Mouse (Mus musculus): Measurements from ENCODE around the gene Zfp217. TPM values are rescaled to one million over a fixed set of nuclear protein-coding genes. Genes with fewer than 3 reads are reported as not detected.

Gene Zfp217
- total RNA-seq, 2 experiments from 2014 or later: 14.1 to 15.1 TPM

DNA sequence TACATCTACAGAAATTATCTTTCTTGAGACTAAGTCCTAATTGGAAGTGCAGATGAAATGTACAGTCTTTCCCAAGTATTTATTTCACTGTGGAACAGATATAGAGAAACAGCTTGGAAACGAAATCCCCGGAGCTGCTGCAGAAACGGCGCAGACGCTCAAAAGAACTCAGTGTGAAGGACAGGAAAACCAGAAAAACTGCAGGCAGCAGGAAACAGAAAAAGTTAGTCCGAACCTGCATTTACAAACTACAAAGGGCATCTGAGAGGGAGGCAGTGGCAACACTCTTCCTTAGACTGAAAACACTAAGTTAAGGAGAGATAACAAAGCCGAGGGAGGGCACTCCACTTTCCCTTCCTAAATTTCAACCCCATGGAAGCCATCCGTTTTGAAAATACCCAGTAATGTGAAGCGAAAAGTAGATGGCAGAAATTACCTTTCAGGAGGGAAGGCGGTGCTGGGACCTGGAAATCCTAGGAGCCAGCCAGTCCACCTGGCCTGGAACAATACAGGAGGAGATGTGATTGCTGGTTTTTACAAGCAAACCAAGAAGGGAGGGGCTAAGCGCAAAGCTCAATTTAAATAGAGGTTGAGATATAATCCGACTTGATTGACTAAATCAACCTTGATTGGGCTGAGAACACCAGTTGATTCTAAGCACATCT, 13.7 kb downstream of the Zfp217 start:
- DNase-seq (ENCODE audit: low spot score in 2 of 2): no peak

DNA sequence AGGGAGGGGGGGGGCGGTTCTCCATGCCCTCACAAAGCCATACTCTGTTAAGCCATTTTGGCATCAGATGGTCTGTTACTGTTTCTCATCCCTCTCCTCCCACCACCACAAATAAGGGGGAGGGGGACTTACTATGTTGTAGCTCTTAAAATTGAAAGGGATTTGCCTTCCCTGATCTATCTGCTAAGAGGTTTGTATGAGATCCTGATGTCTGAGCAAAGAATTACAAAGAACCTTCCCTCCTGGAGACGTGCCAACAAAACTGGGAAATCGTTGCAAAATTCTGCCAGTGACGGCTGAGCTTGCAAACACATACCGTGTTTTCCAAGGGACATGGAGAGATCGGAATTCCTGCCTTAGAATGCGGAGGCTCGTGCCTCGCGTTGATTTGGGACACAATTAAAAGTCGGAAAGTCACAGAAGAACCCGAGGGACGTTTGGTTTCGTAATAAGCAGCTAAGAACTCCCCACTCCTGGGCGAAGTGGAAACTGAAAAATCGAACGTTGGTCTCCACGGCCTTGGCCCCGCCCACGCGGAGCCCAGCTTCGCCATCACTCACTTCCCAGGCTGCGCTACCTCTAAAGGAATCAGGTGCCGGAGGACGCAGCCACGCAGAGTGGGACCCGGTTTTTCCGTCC, 14.7 kb downstream of the Zfp217 start:
- peak; percentile 60 to 86 for DNase-seq (ENCODE audit: low spot score in 2 of 2)

DNA sequence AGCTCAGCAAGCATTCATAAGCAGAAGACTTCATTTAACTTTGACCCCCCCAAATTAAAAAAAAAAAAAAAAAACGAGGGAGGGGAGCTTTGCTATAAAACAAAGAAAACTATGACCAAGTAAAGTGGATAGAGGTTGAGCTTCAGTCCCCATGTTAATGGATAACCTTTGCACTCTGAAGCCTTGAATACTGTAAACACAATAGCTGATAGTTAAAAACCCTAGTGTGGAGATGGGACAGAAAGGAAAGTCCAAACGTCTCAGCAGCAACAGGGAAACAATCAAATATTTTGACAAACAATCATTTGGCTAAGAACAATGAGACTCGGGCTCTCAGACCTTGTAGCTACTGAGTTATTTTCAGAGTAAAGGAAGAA, 15.2 kb downstream of the Zfp217 start:
- no peak for DNase-seq (ENCODE audit: low spot score in 2 of 2)

DNA sequence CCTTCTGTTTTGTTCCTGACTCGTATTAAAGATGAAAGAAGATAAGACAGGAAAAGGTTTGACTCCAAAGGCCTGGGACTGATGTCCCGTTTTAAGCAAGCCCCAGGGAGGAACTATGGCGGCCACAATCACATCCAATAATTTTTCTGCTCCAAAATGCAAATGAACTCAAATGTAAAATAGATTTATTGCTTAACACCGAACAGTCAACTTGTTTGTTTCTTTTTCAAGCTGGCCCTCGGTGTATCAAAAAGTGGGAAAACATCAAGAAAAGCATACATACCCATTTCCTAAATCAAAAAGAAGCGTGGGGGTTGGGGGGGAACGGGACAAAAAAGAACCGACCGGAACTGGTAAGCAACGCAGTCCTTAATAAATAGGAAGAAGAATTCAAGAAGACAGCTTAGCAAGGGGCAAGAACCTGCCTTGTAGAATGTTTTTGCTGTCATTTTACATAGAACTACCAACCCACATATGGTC, 15.9 kb downstream of the Zfp217 start:
- DNase-seq (ENCODE audit: low spot score in 2 of 2): no peak

DNA sequence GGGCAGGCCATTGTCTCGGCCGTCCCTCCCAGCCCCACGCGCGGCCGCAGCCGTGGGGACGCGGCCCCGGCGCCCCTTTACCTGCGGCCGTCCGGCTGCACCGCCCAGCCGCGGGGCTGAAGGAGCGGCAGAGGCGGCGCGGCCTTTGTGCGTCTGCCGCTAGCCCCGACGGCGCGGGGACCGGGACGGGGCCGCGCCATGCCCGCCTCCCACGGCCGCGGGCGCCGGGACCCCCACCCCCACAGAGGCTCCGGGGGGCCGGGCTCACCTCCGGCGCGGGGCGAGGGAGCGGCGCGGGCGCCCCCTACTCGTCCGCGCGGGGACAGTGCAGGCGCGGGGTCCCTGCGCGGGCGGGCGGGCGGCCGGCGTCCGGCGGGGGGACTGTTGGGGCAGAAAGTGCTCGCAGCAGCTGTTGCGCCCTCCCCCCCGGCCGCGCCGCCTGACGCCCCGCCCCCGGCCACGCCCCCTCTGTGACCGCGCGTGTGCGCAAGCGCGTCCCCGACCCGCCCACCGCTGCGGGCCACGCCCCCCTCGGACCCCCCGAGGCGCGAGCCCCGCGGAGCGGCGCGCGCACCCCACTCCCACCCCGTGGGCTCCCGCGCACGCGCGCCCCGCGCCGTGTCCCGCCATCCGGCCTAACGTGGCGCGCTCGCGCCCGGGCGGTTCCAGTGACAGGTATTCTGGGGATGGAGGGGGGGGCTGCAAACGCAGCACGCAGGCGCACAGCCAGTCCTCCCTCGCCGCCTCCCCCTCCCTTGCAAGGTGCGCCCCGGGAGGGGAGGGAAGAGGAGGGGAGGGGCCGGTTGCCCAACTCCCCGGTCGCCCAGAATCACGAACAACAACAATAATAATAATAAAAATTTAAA, 16.9 kb downstream of the Zfp217 start:
- peak; percentile 89 to 92 for DNase-seq (ENCODE audit: low spot score in 2 of 2)

DNA sequence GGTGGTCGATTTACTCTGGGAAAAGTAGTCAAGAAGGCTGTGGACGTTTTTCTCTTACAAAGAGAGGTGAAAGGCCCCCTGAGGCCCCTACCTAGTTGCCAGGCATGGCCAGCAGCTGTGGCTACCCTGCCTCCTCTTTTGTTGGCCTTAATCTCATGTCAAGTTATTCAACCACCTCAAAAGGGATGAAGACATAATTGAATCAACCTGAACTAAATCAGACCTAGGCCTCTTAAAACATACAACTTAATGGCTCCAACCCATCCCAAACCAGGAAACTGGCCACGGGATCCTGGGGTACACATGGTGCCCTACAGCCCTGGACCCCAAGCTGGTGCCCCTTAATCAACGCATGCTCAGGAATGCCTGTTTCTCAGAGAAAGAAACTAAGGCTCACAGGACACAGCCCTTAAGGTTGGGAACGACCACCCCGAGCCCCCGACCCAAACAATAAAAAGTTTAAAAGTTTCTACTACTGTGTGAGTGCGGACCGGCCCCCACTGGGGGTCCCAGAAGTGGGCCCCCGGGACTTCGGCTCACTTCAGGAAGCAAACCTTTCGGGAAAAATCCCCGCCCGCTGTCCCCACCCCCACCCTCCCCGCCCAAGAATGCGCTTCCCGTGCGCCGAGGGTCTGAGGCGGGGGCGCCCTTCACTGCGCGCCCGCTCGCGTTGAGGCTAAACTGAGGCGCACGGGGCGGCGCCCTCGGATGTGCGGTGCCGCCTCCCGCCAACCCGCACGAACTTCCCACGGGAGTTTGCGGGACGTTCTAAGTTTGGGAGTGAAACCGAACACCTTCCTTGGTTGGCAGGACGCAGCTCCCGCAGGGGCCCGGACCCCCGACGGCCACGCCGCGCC, 17.8 kb downstream of the Zfp217 start:
- DNase-seq (ENCODE audit: low spot score in 2 of 2): peak in 1 of 2 experiments; percentile 35

DNA sequence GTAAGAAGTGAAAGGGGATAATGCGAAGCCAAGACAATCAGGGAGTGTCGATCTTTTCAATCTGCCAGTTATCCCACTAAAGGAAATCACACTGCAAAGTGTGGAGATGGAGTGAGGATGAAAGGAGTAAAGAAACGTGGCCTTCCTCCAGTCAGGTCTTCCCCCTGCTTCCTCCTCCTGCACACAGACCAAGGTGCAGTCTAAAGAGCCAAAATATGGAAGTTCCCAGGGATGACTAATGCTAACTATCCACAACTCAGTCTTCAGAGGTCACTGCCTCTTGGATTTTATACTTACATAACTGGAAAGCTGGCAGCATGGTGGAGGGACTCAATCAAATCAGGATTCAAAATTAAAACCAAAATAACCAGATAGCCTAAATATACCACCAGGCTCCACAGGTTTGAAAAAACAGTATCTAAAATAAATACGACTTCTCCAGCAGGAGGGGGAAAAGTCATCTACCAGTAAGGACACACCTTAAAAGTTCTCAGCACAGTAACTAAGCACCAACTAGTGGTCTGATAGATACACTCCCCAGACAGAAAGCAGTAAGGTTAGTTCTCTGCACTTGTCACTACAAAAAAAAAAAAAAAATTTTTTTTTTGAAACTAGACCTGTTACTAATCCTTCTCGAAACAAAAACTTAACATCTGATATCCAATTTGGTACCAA, 18.5 kb downstream of the Zfp217 start:
- DNase-seq (ENCODE audit: low spot score in 2 of 2): no peak

DNA sequence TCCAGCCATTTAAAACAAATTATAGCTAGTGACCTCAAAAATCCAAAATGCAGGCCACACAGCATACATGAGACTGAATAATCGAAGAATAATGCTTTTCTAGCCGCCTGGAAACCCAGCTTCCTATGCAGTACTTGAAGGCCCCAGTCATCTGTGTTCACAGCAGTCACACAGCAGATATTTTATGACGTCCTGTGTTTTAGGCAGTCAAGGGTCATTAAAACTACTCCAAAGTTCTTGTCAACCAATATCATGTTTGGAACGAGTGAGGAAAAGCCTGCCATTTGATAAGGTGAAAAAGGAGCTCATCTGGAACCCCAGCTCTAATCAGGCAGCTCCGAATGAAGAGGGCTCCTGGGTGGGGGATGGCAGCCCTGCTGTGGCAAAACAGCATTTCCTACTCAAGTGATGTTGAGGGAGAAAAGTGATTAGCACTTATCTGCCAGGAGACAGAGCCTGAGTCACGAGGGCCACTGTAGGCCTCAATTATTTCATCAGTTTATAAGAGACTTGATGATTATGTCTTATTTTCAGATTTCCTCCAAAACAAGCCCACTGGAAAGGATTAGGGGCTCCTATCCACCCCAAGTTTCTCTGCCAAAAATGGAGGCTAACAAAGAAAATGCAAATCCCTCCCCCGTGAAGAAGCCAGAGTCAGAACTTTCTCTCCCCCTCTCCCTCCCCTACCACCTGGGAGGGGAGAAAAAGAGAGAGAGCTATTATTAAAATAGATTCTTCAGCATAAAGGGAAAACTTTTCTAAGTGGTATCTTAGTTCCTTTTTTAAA, 19.2 kb downstream of the Zfp217 start:
- no peak for DNase-seq (ENCODE audit: low spot score in 2 of 2)

DNA sequence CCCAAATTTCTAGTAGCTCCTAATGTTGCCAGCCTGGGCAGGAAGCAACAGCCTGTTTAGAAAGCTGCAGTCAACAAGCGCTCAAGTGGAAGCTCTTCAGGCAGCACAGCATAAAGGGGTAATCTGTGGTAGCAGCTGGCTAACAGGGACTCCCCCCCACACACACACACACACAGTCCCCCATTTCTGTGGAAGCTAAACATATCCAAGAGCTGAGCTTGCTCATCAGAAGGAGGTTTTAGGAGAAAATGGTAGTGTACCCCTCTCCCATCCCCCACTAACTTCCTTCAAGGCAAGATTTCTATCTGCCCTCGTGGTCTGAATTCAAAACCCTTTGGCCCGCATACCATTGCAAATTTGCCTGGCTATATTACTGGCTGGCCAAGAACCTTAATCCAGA, 20.4 kb downstream of the Zfp217 start:
- DNase-seq (ENCODE audit: low spot score in 2 of 2): no peak

DNA sequence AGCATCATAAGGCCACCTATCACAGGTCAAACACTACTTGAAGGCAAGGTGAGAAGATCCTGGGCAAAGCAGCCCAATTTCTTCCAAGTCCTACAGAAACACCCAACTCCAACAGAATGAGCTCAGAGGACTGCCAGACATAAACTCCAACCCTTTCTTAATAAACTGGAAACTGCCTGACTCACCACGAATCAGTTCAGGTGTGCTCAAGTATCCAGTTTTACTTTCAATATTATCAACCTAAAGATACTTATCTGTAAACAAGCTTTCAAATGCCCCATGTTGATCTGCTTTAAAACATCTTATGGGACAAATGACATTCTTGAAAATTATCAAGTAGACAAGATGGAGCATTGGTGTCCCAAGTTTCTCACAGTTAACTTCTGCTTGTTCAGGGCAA, 21.6 kb downstream of the Zfp217 start:
- no peak for DNase-seq (ENCODE audit: low spot score in 2 of 2)

DNA sequence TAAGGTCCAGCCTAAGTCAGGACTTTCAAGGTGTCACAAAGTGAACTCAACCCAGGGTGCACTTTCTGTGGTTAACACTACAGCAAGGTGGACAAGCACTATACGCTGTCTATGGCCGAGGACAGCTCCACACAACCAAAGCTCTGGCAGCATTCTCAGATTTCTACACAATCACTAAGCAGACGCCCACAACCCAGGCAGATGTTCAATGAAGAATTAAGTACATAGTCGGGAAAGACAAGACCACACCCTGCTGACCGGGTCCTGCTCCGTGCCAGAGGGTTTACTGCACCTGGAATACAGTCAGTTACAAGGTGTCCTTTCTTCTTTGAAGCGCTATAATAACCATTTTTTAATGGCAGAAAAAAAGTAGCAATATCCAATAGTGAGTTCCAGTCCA, 25.7 kb downstream of the Zfp217 start:
- no peak for DNase-seq (ENCODE audit: low spot score in 2 of 2)

DNA sequence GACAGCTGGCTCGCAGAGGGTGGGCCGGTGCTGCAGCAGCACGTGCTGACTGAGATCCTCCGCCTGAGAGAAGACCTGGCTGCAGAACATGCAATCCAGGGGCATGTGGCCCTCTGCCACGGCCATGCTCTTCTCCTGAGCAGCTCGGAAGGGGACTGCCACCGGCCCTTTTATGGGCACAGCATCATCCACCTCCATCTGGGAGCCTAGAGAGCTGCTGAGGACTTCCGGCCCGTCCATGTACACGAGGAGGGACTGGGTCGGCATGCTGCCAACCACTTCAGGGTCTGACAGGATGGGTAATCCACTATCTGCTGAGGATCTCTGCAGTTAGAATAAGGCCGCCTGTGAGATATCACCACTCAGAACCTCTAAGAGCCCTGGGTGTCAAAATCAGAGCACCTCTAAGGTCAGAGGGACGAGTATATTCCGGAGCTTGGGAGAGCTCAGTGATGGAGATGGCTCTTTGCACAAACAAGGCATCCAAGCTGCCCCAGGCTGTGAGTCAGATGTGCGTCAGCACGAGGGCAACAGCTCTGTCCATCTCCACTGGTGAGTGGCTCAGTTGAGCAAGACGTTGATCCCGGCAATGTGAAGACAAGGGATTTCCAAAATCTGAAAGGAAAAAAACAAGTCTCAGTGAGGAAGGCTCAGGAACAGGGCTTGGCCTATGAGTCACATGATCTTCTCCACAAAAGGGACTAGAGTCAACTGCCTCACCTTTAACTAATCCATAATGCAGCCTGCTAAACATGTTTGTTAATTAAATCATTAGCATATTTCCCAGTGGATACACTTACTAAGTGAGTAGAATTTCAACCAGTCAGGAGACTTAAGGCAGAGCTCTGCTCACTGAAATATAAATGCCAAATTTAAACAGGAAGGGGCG, 27.5 kb downstream of the Zfp217 start:
- DNase-seq (ENCODE audit: low spot score in 2 of 2): no peak

DNA sequence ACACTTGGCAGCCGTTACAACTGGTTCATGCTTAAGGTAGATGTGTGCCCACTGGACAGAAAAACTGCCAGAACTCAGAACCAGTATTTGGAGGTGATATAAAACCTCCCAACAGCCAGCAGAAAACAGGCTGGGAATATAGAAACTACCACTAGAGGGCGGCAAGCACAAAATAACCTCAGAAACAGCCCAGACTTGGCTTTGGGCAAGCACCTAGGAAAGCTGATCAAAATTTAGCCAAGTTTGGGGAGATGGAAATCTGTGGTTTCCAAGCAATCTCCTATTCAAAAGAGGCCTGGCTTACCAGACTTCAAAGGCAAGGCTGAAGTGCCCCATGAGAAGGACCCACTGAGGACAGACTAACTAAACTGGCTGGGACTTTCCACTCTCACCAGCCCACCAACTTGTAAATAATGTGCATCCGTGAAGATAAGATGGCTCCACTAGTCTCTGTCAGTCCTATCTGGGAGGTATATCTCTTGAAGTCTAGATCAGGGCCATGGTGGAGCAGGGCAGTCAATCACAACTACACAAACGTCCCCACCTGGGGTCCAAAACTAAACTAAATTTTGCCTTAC, 31.1 kb downstream of the Zfp217 start:
- DNase-seq (ENCODE audit: low spot score in 2 of 2): peak in 1 of 2 experiments; percentile 62

DNA sequence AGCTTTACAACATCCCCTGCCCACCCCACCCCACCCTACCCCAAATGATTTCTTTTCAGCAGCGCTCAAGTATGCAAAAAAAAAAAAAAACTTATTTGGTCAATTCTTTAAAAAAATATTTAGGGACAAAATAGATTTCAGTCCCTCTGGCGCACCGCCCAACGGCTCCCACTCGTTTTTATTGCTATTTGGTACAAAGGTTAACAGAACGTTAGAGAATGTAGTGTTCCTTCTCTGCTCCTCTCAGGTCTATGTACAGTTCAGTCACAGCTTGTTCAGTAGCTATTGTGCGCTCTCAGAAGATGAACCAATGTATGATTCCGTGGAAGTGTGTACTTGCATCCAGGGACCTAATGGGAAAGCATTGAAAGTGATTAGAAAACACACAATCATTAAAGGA, 37.6 kb downstream of the Zfp217 start:
- DNase-seq (ENCODE audit: low spot score in 2 of 2): no peak

DNA sequence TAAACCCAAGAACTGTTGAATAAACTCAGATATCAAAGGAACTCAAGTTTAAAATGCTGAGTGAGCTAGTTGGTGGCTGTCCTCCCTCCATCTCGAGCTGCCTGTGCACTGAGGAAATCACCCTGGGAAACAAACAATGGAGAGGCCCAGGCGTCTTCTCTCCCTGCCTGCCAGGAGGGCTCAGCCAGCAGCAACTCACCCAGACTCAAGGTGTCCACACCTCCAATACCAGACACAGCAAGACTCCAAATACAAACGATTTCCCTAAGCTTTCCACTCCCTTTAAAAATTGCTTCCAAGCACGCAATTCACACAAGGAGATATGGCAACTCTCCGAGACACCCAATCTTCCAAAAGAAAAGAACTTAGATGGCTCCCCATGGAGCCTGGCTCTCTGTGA, 38.4 kb downstream of the Zfp217 start:
- DNase-seq (ENCODE audit: low spot score in 2 of 2): no peak

DNA sequence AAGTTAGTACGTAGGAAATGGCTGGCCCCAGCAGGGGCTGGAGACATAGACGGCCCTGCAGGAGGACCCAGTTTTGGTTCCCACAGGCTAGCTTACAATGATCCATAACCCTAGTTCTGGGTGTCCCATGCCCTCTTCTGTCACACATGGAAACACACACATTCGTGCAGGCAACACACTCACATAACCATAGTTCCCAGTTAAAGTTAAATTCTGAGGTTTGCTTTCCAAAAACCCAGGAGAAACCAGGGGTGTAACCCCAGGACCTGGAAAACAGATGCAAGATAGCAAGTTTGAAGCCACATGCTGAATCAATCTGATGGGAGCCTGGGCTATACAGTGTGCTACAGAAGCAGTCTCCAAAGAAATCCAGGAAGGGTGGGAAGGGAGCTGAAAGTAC, 40.1 kb downstream of the Zfp217 start:
- no peak for DNase-seq (ENCODE audit: low spot score in 2 of 2)

DNA sequence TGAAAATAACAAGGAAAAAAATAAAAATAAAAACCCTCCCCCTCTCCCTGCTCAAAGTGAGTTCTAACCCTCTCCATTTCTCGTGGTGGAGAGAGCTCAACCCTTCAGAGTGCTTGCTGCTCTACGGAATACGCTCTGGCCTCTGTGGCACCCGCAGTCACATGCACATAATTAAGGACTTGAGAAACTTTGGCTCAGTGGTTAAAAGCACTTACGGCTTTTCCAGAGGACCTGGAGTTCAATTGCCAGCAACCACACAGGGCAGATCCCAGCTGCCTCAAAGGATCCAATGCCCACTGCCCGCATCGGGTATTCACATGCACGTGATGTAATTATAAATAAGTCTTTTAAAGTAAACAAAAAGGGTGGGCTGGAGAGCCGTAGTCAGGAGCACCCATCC, 41.9 kb downstream of the Zfp217 start:
- DNase-seq (ENCODE audit: low spot score in 2 of 2): no peak

DNA sequence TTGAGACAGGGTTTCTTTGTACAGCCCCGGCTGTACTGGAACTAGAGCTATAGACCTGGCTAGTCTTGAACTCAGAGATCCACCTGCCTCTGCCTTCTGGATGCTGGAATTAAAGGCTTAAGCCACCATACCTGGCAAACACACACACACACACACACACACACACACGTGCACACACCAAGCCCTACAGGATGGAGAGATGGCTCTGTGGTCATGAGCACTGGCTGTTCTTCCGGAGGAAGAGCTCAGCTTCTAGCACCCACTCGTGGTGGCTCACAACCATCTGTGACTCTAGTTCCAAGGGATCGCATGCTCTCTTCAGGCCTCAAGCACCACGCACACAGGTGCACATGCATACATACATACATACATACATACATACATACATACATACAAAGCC, 43.5 kb downstream of the Zfp217 start:
- DNase-seq (ENCODE audit: low spot score in 2 of 2): no peak
